Mouse (Mus musculus) forebrain, embryonic 14.5 days (tissue): ENCODE measurements at regions not wholly inside any gene's neighbourhood (a gene's known extent, or its start where the extent isn't known, plus 50 kb on each side); places are given as distances from the start of the nearest gene placed in this dataset.

Experiments
- ATAC-seq: fragments of 200-750 bp; cut with Nextera tagmentation; 2 replicates; pipeline ENCODE4 v1.8.0; 2017; ENCODE audit warnings: mild to moderate bottlenecking, moderate library complexity
- DNase-seq: peaks from one replicate; pipeline ENCODE4 v3.0.0-alpha.2; 2015; ENCODE audit warnings: low spot score
- H3K27ac ChIP-seq: fragments of 300-500 bp; sonication (generic); 2 replicates; pipeline ENCODE4 v1.5.1; 2014; ENCODE audit warnings: low read depth, mild to moderate bottlenecking, control low read depth, low read length, moderate library complexity
- H3K27me3 ChIP-seq: fragments of 300-500 bp; sonication (generic); replicated peaks from 2 replicates; pipeline ENCODE4 v1.6.1; 2014; ENCODE audit warnings: low read length, control low read depth, mixed read lengths; ENCODE audit not compliant: control insufficient read depth, insufficient read depth
- H3K36me3 ChIP-seq: fragments of 300-500 bp; sonication (generic); 2 replicates; pipeline ENCODE4 v1.6.1; 2014; ENCODE audit warnings: low read length, control low read depth; ENCODE audit not compliant: control insufficient read depth, insufficient read depth
- H3K4me1 ChIP-seq: fragments of 300-500 bp; sonication (generic); 2 replicates; pipeline ENCODE4 v1.6.1; 2014; ENCODE audit warnings: antibody characterized with exemption, low read length, control low read depth; ENCODE audit not compliant: control insufficient read depth, insufficient read depth
- H3K4me2 ChIP-seq: fragments of 300-500 bp; sonication (generic); 2 replicates; pipeline ENCODE4 v1.6.1; 2014; ENCODE audit warnings: mild to moderate bottlenecking, control low read depth, low read length
- H3K4me3 ChIP-seq: fragments of 300-500 bp; sonication (generic); 2 replicates; pipeline ENCODE4 v1.5.1; 2014; ENCODE audit warnings: low read depth, low read length, control low read depth
- H3K9ac ChIP-seq: fragments of 300-500 bp; sonication (generic); 2 replicates; pipeline ENCODE4 v1.6.1; 2014; ENCODE audit warnings: mild to moderate bottlenecking, low read length, control low read depth, moderate library complexity
- H3K9me3 ChIP-seq: fragments of 300-500 bp; sonication (generic); replicated peaks from 2 replicates; pipeline ENCODE4 v1.6.1; 2016; ENCODE audit warnings: low read length, control low read depth, mixed read lengths; ENCODE audit not compliant: control insufficient read depth
- WGBS: fragments of 180-500 bp; shearing (Covaris S2); extraction: QIAGEN DNeasy Blood & Tissue Kit; methylation state at CpG from one replicate; pipeline ENCODE4 v1.1.7; 2014; 5-methylcytosine and 5-hydroxymethylcytosine counted together

- H3K27ac ChIP-seq = no peak overlapping the region
- peaks cover 21% of the 10 kb centered on the region for H3K4me1 ChIP-seq
- no peak for DNase-seq
- no peaks in the 10 kb centered on the region for H3K9me3 ChIP-seq
- no peak overlapping the region for H3K9ac ChIP-seq
- ATAC-seq = no peak
- H3K36me3 ChIP-seq = no peaks in the 10 kb centered on the region
- 81% methylated on average over 7 of the region's 7 CpGs for WGBS
- no peak overlapping the region for H3K4me3 ChIP-seq
- no peaks in the 10 kb centered on the region for H3K27me3 ChIP-seq
- H3K4me2 ChIP-seq = no peak overlapping the region
Measured at GRCm38 (mm10) chr6:88964071-88964470, 62.0 kb downstream of the Tpra1 start.

- H3K9me3 ChIP-seq = no peaks in the 10 kb centered on the region
- no peak for ATAC-seq
- no peaks in the 10 kb centered on the region for H3K36me3 ChIP-seq
- DNase-seq = no peak
- WGBS = 84% methylated on average over 6 of the region's 6 CpGs
- H3K27ac ChIP-seq = no peak overlapping the region
- no peak overlapping the region for H3K4me3 ChIP-seq
- no peak overlapping the region for H3K4me2 ChIP-seq
- H3K27me3 ChIP-seq = no peaks in the 10 kb centered on the region
- H3K9ac ChIP-seq = no peak overlapping the region
- H3K4me1 ChIP-seq = peaks cover 16% of the 10 kb centered on the region
Measured at GRCm38 (mm10) chr6:88964911-88965310, 62.9 kb downstream of the Tpra1 start.

DNA sequence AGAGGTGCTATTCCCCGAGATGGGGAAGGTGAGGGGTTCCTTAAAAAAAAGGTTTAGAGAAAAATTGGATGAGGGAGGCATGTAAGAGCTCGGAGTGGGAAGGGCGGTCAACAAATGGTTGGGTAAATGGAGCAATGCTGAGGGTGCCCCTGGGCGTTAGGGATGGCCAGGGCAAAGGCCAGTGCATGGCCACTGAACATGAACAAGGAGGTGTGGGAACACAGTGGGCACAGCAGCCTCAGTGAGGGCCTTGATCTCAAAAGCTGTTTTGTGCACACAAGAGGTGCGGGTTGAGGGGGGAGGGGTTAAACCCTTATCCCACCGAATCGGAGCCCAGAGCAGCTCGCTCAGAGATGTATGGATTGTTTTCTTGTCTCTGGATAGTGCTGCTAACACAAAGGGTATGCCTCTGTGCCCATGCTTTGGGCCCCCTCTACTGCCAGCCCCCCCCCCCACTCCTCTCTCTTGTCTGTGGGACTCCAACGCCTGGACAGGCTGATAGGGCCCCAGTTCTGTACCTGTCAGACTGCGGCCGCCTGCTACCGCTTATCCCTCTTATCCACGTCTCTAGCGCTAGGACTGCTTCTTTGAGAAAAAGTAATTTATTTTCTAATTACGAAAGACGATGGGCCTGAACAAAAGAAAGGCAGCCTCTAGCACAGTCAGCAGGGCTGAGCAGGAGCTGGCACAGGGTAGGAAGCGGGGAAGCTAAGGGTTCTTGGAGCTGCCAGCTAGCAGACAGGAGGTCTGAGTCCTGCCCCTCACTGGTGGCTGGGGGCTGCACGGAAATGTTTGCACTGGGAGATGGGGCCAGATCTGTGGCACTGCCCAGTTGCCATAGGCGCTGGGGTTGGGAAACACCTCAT lies 63.5 kb downstream of the Tpra1 start:
- 0 out of 2 replicates have a peak overlapping the region, but pooled peaks have one; percentile 9 for H3K4me2 ChIP-seq
- H3K9me3 ChIP-seq = no peaks in the 10 kb centered on the region
- H3K36me3 ChIP-seq = no peaks in the 10 kb centered on the region
- WGBS = 17% methylated on average over 19 of the region's 19 CpGs
- ATAC-seq = peak; percentile 51
- peak overlapping the region; percentile 22 for H3K9ac ChIP-seq
- no peak overlapping the region for H3K4me3 ChIP-seq
- H3K27ac ChIP-seq = 0 out of 2 replicates have a peak overlapping the region, but pooled peaks have one; percentile 28
- no peaks in the 10 kb centered on the region for H3K27me3 ChIP-seq
- H3K4me1 ChIP-seq = peaks cover 9% of the 10 kb centered on the region
- DNase-seq = peak; percentile 60

- no peaks in the 10 kb centered on the region for H3K27me3 ChIP-seq
- peaks cover 11% of the 10 kb centered on the region for H3K4me1 ChIP-seq
- WGBS = 89% methylated on average over 4 of the region's 4 CpGs
- no peak overlapping the region for H3K4me2 ChIP-seq
- no peak overlapping the region for H3K9ac ChIP-seq
- no peak overlapping the region for H3K4me3 ChIP-seq
- no peaks in the 10 kb centered on the region for H3K36me3 ChIP-seq
- no peak overlapping the region for H3K27ac ChIP-seq
- H3K9me3 ChIP-seq = no peaks in the 10 kb centered on the region
- no peak for ATAC-seq
- no peak for DNase-seq
Measured at GRCm38 (mm10) chr6:88966501-88966900, 64.5 kb downstream of the Tpra1 start.

GRCm38 (mm10) chr6:88968842-88969241 lies 66.8 kb downstream of the Tpra1 start:
- 43% methylated on average over 4 of the region's 4 CpGs for WGBS
- Histone ChIP-seq H3K4me2 (no peak overlapping the region), H3K4me1 (peaks cover 11% of the 10 kb centered on the region), H3K4me3 (no peak overlapping the region), H3K27ac (no peak overlapping the region), H3K27me3 (no peaks in the 10 kb centered on the region), H3K36me3 (no peaks in the 10 kb centered on the region), H3K9me3 (no peaks in the 10 kb centered on the region), H3K9ac (no peak overlapping the region)
- DNase-seq (no peak), ATAC-seq (no peak)

GRCm38 (mm10) chr6:88971729-88972128 lies 69.7 kb downstream of the Tpra1 start:
- Histone ChIP-seq H3K9me3 (no peaks in the 10 kb centered on the region), H3K27ac (no peak overlapping the region), H3K4me1 (peaks cover 19% of the 10 kb centered on the region; the same call in 1 of the 2 replicates), H3K4me3 (no peak overlapping the region), H3K4me2 (no peak overlapping the region), H3K36me3 (no peaks in the 10 kb centered on the region), H3K9ac (no peak overlapping the region), H3K27me3 (no peaks in the 10 kb centered on the region)
- 21% methylated on average over 9 of the region's 9 CpGs for WGBS
- no peak for ATAC-seq
- DNase-seq = no peak

DNA sequence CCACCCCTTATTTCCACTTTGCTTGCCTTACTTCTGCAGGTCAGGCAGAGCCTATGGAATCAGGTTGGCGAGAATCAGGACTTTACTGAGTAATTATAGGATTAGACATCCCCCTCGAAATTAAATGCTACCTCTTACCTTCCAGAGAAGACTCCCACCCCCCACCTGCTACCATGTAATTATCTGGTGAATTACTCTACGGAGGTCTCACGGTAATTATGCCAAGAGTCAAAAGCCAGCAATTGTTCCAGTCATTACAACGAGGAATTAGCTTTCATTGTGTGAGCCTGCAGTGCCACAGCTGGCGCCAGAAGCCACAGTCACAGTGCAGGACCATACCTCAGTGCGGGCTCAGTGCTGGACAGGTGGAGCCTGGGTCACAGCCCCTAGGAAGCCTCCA lies 72.4 kb downstream of the Tpra1 start:
- Histone ChIP-seq H3K27ac (0 out of 2 replicates have a peak overlapping the region, but pooled peaks have one; percentile 29), H3K4me1 (peaks cover 25% of the 10 kb centered on the region; the same call in 1 of the 2 replicates), H3K36me3 (no peaks in the 10 kb centered on the region), H3K4me2 (no peak overlapping the region), H3K9me3 (no peaks in the 10 kb centered on the region), H3K27me3 (no peaks in the 10 kb centered on the region), H3K9ac (no peak overlapping the region), H3K4me3 (no peak overlapping the region)
- ATAC-seq = no peak
- peak; percentile 56 for DNase-seq
- 6% methylated on average over 7 of the region's 7 CpGs for WGBS

GRCm38 (mm10) chr6:88976581-88976980 lies 74.5 kb downstream of the Tpra1 start:
- DNase-seq (peak; percentile 79), ATAC-seq (peak; percentile 41)
- 2% methylated on average over 13 of the region's 13 CpGs for WGBS
- peak overlapping the region; percentile 0; the same call in 1 of the 2 replicates for H3K4me2 ChIP-seq
- H3K27me3 ChIP-seq = no peaks in the 10 kb centered on the region
- H3K36me3 ChIP-seq = no peaks in the 10 kb centered on the region
- H3K4me1 ChIP-seq = peaks cover 31% of the 10 kb centered on the region
- H3K27ac ChIP-seq = peak overlapping the region; percentile 70; the same call in 1 of the 2 replicates
- H3K9me3 ChIP-seq = no peaks in the 10 kb centered on the region
- peak overlapping the region; percentile 23; the same call in 1 of the 2 replicates for H3K9ac ChIP-seq
- no peak overlapping the region for H3K4me3 ChIP-seq

GRCm38 (mm10) chr6:88976994-88977393 lies 74.9 kb downstream of the Tpra1 start:
- no peak overlapping the region for H3K4me3 ChIP-seq
- WGBS = 2% methylated on average over 8 of the region's 8 CpGs
- peaks cover 31% of the 10 kb centered on the region for H3K4me1 ChIP-seq
- peak overlapping the region; percentile 0; the same call in 1 of the 2 replicates for H3K4me2 ChIP-seq
- H3K9ac ChIP-seq = peak overlapping the region; percentile 23; the same call in 1 of the 2 replicates
- H3K9me3 ChIP-seq = no peaks in the 10 kb centered on the region
- H3K27ac ChIP-seq = peak overlapping the region; percentile 70
- peak; percentile 42 for DNase-seq
- no peaks in the 10 kb centered on the region for H3K36me3 ChIP-seq
- no peak for ATAC-seq
- no peaks in the 10 kb centered on the region for H3K27me3 ChIP-seq
